Mouse (Mus musculus) liver, adult 2 months (tissue): Measurements from ENCODE around the gene Bmp7. TPM values are rescaled to one million over a fixed set of nuclear protein-coding genes. Genes with fewer than 3 reads are reported as not detected.

Source experiments
- DNase-seq: peaks from one replicate; pipeline ENCODE4 v3.0.0-alpha.2; 2011; ENCODE audit warnings: low read depth, low spot score; ENCODE audit errors: extremely low read depth
- H3K27ac ChIP-seq: fragments of 200-500 bp; replicated peaks from 2 replicates; pipeline ENCODE4 v1.5.1; 2012; ENCODE audit warnings: low read depth, mild to moderate bottlenecking, control low read depth, inconsistent platforms, low read length; ENCODE audit not compliant: insufficient read depth
- H3K27me3 ChIP-seq: fragments of 200-500 bp; 2 replicates; pipeline ENCODE4 v1.6.1; 2012; ENCODE audit warnings: mild to moderate bottlenecking, moderate library complexity, low read length, inconsistent platforms; ENCODE audit not compliant: control insufficient read depth, insufficient read depth
- H3K36me3 ChIP-seq: fragments of 200-500 bp; 2 replicates; pipeline ENCODE4 v1.6.1; 2012; ENCODE audit warnings: low read length, inconsistent platforms; ENCODE audit not compliant: control insufficient read depth, insufficient read depth
- H3K4me1 ChIP-seq: fragments of 200-500 bp; 2 replicates; pipeline ENCODE4 v1.6.1; 2011; ENCODE audit warnings: low read length; ENCODE audit not compliant: control insufficient read depth, insufficient read depth
- H3K4me3 ChIP-seq: fragments of 200-500 bp; 2 replicates; pipeline ENCODE4 v1.5.1; 2011; ENCODE audit warnings: low read depth, mild to moderate bottlenecking, control low read depth, low read length, moderate library complexity; ENCODE audit not compliant: insufficient read depth
- H3K79me2 ChIP-seq: fragments of 200-500 bp; 2 replicates; pipeline ENCODE4 v1.6.1; 2012; ENCODE audit warnings: inconsistent platforms, mild to moderate bottlenecking, low read length, moderate library complexity; ENCODE audit not compliant: control insufficient read depth, insufficient read depth
- H3K9ac ChIP-seq: fragments of 200-500 bp; 2 replicates; pipeline ENCODE4 v1.6.1; 2012; ENCODE audit warnings: low read depth, mild to moderate bottlenecking, control low read depth, inconsistent platforms, low read length
- CTCF ChIP-seq: fragments of 200-500 bp; IDR thresholded peaks from 2 replicates; pipeline ENCODE4 v1.5.1; 2011; ENCODE audit warnings: low read depth, low read length, control low read depth
- POLR2A ChIP-seq: fragments of 200-500 bp; IDR thresholded peaks from 2 replicates; pipeline ENCODE4 v1.6.1; 2011; ENCODE audit warnings: low read length, control low read depth; ENCODE audit not compliant: insufficient read depth; ENCODE audit errors: extremely low read depth
- WGBS: fragments of 180-500 bp; shearing (Covaris S2); methylation state at CpG from one replicate; pipeline ENCODE4 v1.1.7; 2018; 5-methylcytosine and 5-hydroxymethylcytosine counted together
- polyA plus RNA-seq: library from polyadenylated mRNA; depleted of rRNA; stranded (reverse); fragments of >200 nt; gene quantifications from 2 replicates; pipeline ENCODE4 v1.2.3, GENCODE M21; 2012
- total RNA-seq: library from RNA; depleted of rRNA; stranded (reverse); fragments of >200 nt; gene quantifications from 2 replicates; pipeline ENCODE4 v1.2.3, GENCODE M21; 2014

The Bmp7 gene
- total and polyA plus RNA-seq, 2 experiments: 0.55 to 1.7 TPM

DNA sequence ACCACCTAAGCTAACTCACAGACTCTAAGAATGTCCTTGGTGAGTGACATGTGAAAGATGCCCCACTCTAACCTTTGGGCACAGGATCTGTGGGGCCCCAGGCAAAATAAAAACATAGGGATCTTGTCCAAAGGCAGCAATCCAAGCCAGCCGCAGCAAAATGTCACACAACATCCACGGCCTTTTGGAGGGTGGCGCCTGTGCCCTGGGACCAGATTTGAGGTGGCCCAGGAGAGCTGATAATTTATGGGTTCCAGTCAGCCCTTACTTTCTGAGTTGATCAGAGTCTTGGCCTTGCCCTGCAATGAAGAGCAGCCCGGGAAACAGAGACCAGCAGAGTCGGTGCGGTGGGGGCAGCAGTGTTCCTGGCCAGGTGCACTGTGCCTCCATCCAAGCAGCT is 75.0 kb downstream of the Bmp7 start:
- WGBS: 92% methylated on average over 6 of the region's 6 CpGs
- no peaks in the 10 kb centered on the region for H3K4me1 ChIP-seq
- H3K27ac ChIP-seq: no peak overlapping the region

GRCm38 (mm10) chr2:172864566-172864965 is 75.6 kb downstream of the Bmp7 start:
- TF ChIP-seq POLR2A (no peak), CTCF (peak; percentile 26; the same call in 1 of the 2 replicates)
- no peaks in the 10 kb centered on the region for H3K4me1 ChIP-seq
- no peak for DNase-seq
- H3K27me3 ChIP-seq: peaks cover 11% of the 10 kb centered on the region
- H3K9ac ChIP-seq: no peak overlapping the region
- H3K27ac ChIP-seq: no peak overlapping the region
- H3K79me2 ChIP-seq: no peaks in the 10 kb centered on the region
- WGBS: 92% methylated on average over 7 of the region's 7 CpGs
- no peak overlapping the region for H3K4me3 ChIP-seq
- no peaks in the 10 kb centered on the region for H3K36me3 ChIP-seq

More for the DNA sequence above, 75.0 kb downstream of the Bmp7 start:
- Histone ChIP-seq H3K27me3 (peaks cover 9% of the 10 kb centered on the region), H3K9ac (no peak overlapping the region), H3K36me3 (no peaks in the 10 kb centered on the region), H3K79me2 (no peaks in the 10 kb centered on the region), H3K4me3 (no peak overlapping the region)
- no peak for DNase-seq
- TF ChIP-seq CTCF: no peak
- TF ChIP-seq POLR2A: no peak

DNA sequence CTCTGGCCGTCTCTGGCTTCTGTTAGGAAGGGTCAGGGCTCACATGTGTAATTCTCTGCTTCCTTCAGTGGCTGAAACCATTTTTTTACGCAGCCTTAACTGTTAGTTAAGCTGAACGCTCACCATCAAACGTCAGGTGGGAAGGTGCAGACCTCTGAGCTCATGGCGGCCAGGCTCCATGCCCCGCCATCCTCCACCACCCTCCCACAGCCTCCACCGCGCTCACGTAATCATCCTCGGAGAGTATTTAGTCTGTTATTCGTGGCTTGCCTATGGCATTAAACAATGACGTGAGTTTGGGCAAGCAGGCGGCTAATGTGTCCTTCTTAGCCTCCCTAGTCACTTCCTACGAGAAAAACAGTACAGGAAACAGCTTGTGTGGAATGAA is 76.7 kb downstream of the Bmp7 start:
- Histone ChIP-seq H3K27ac (no peak overlapping the region), H3K9ac (no peak overlapping the region), H3K4me1 (no peaks in the 10 kb centered on the region), H3K27me3 (peaks cover 11% of the 10 kb centered on the region), H3K4me3 (no peak overlapping the region), H3K36me3 (no peaks in the 10 kb centered on the region), H3K79me2 (no peaks in the 10 kb centered on the region)
- DNase-seq: no peak
- no peak for TF ChIP-seq CTCF
- no peak for TF ChIP-seq POLR2A
- WGBS: 40% methylated on average over 14 of the region's 14 CpGs

DNA sequence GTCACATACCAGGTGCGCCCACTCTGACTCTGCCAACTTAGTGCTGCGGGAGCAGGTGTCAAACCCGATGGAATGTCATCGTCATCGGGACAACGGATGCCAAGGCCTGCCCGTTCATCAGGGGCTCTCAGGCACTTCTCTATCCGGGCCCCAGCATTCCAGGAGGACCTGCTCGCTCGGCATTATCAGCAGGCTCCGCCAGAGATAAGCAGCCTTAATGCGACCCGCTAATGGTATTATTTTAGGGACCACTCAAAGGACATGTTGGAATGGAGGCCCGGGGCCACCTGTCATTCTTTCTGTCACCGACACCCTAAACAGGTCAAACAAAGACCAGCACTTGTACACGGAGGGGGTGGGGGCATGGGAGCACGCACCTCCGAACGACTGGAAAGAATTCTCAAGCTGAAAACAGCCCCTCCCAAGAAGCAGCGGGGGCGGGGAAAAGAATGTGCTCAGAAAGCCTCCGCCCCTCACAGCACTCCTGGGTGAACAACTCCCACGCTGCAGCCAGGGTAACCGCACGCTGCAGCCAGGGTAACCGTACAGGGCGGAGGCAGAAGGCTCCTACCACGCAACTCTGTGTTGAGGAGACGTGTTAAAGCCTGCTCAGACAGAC is 77.2 kb downstream of the Bmp7 start:
- Histone ChIP-seq H3K9ac (no peak overlapping the region), H3K36me3 (no peaks in the 10 kb centered on the region), H3K79me2 (no peaks in the 10 kb centered on the region), H3K27ac (no peak overlapping the region), H3K27me3 (peaks cover 11% of the 10 kb centered on the region), H3K4me1 (no peaks in the 10 kb centered on the region), H3K4me3 (no peak overlapping the region)
- WGBS: 9% methylated on average over 29 of the region's 29 CpGs
- no peak for DNase-seq
- TF ChIP-seq CTCF (no peak), POLR2A (no peak)

GRCm38 (mm10) chr2:172862424-172862823 is 77.7 kb downstream of the Bmp7 start:
- peak; percentile 13 for DNase-seq
- WGBS: 30% methylated on average over 19 of the region's 19 CpGs
- no peak overlapping the region for H3K27ac ChIP-seq
- H3K27me3 ChIP-seq: peaks cover 11% of the 10 kb centered on the region
- H3K4me1 ChIP-seq: no peaks in the 10 kb centered on the region
- no peaks in the 10 kb centered on the region for H3K79me2 ChIP-seq
- no peaks in the 10 kb centered on the region for H3K36me3 ChIP-seq
- H3K4me3 ChIP-seq: no peak overlapping the region
- TF ChIP-seq POLR2A (no peak), CTCF (no peak)
- no peak overlapping the region for H3K9ac ChIP-seq

- H3K4me1 ChIP-seq: no peaks in the 10 kb centered on the region
- no peak overlapping the region for H3K27ac ChIP-seq
- H3K4me3 ChIP-seq: no peak overlapping the region
- WGBS: 61% methylated on average over 14 of the region's 14 CpGs
- H3K79me2 ChIP-seq: no peaks in the 10 kb centered on the region
- TF ChIP-seq POLR2A (no peak), CTCF (no peak)
- no peak for DNase-seq
- no peak overlapping the region for H3K9ac ChIP-seq
- H3K36me3 ChIP-seq: no peaks in the 10 kb centered on the region
- H3K27me3 ChIP-seq: peaks cover 11% of the 10 kb centered on the region
Measured at GRCm38 (mm10) chr2:172861590-172861989, 78.5 kb downstream of the Bmp7 start.
